Mouse (Mus musculus) cerebellum, adult 11 months (tissue): ENCODE results near the gene Ggta1.

ENCODE experiments used
- DNase-seq: peaks from one replicate; pipeline ENCODE4 v3.0.0; 2022

Ggta1 gene

DNA sequence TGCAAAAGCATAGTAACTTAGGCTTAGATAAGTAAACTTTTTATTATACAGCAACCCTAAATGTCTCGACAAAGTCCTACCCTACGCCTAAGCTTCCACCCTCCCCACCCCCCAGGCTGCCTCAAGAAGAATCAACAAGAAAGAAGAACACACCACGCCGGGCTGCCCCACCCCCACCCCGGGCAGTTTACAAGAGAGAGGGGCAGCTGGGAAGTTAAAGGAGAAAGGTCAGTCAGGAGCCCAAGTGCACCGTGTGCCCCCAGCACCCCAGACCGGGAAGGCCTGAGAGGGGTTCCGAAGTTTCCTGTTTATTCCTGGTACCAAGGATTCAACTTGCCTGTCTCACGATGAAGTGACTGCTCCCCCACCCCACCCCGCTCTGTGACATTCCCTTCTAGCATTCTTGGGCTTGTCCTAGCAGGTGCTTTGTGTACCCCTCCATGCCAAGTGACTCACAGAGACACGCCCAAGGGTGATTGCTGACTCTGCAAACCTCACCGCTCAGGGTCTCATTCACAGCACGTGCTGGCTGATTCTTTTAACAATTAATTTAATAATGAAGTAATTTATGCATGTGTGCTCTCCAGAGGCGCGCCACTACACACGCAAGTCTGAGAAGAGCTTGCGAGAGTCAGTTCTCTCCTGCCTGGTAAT, 27.6 kb upstream of the Ggta1 start:
- DNase-seq, result no peak

GRCm38 (mm10) chr2:35487700-35488099, 24.7 kb upstream of the Ggta1 start:
- no peak for DNase-seq

GRCm38 (mm10) chr2:35486981-35487655, 24.1 kb upstream of the Ggta1 start:
- DNase-seq, result no peak

- DNase-seq, result no peak
Measured at GRCm38 (mm10) chr2:35484102-35484501, 21.1 kb upstream of the Ggta1 start.

GRCm38 (mm10) chr2:35483402-35483801, 20.4 kb upstream of the Ggta1 start:
- no peak for DNase-seq

GRCm38 (mm10) chr2:35481322-35481990, 18.4 kb upstream of the Ggta1 start:
- DNase-seq, result no peak

GRCm38 (mm10) chr2:35480073-35480472, 17.0 kb upstream of the Ggta1 start:
- DNase-seq, result no peak

DNA sequence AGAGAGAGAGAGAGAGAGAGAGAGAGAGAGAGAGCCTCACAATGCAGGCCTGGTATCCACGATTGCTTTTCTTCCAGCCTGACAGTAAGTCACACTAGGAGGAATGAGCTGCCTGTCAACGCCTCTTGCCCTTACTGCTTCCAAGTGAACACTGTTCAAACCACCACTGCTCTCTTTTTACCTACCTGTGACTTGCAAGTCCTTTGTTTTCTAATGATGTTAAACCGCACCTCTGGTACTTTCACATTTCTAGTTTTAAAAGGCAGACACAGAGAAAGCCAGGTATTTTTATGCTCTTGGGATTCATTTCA, 15.7 kb upstream of the Ggta1 start:
- DNase-seq, result no peak

GRCm38 (mm10) chr2:35477999-35478811, 15.2 kb upstream of the Ggta1 start:
- no peak for DNase-seq

- DNase-seq, result no peak
Measured at GRCm38 (mm10) chr2:35477321-35477720, 14.3 kb upstream of the Ggta1 start.

- DNase-seq, result no peak
Measured at GRCm38 (mm10) chr2:35474916-35475315, 11.9 kb upstream of the Ggta1 start.

DNA sequence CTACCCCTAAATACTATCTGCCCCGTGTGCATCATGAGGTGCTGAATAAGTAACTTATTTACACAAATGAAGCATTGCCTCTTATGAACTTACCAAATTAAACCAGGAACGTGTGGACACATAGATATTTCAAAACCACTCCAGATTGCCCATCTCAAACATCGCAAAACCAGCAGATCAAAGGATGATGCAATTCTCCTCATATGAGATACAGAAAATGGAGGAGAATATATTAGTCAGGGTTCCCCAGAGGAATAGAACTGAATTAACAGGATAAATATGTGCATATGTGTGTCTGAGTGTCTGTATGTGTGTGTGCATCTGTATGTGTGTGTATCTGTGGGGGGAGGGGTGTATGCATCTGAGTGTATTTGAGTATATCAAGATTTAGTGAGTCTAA, 6.2 kb upstream of the Ggta1 start:
- DNase-seq, result no peak

- DNase-seq, result no peak
Measured at GRCm38 (mm10) chr2:35468276-35468675, 5.2 kb upstream of the Ggta1 start.

GRCm38 (mm10) chr2:35467855-35468254, 4.8 kb upstream of the Ggta1 start:
- DNase-seq, result no peak

GRCm38 (mm10) chr2:35465677-35466076, 2.6 kb upstream of the Ggta1 start:
- no peak for DNase-seq

DNA sequence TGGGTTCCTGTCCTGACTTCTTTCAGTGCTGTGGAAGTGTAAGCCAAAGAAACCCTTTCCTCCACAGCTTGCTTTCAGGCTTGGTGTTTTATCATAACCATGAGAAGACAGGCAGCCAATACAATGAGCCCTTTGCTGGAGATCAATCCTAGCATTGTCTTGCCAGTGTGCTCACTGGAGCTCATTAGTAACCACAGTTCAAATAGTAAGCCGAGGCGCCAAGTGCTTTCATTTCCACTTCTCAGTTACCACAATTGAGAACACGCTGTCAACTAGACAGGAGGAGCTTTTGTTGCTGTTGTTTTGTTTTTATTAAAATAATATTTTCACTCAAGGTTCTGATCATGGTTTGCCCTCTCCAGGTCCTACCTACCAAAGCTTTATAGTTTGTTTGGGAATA, 1.5 kb upstream of the Ggta1 start:
- no peak for DNase-seq

DNA sequence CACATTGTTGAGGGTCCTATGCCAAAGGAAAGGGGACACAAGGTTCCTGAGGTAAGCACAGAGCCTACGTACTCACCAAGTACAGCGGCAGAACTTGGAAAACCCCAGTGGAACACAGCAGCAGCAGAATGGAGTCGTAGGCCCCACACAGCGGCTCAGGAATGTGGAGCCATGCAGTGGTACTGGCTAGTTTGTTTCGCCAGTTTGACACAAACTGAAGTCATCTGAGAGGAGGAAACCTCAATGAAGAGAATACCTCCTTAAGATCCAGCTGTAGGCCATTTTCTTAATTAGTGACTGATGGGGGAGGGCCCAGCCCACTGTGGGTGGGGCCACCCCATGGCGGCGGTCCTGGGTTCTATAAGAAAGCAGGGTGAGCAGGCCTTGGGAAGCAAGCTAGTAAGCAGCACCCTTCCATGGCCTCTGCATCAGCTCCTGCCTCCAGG, 1.1 kb upstream of the Ggta1 start:
- DNase-seq, result no peak

- DNase-seq, result no peak
Measured at GRCm38 (mm10) chr2:35463372-35464088, 499 bp upstream of the Ggta1 start.

DNA sequence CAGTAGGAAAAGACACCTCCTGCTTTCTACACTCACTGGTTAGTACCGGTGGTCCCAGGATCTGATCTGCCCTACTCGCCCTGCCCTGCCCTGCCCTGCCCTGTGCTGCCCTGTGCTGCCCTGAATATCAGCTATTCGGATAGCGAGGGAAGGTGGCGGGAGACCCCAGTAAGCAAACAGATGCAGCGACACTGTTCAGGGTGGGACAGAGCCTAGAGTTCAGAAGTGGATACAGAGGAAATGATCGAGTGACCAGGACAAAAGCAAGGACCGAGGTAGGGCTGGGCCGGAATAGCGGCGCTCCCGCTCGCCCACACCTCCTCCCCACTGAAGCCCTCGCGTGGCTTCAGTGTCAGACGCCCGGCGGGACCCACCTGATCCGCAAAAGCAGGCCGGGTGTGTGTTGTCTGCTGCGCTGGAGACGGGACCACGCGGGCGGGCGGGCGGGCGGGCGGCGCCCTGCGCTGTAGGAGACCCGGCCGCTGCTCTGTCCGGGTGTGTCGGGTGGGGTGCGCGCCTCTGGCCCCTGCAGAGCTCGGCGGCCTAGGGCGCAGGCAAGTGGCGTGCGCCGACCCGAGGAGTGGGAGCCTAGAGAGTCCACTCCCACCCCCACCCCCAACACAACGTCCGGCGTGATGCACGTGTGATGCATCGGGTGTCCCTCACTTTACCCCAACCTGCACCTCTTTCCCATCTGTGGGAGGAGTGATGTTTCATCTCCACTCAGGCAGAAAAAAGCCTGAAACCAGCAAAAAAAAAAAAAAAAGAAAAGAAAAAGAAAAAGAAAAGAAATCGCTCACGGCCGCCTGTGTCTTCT, 852 bp downstream of the Ggta1 start:
- no peak for DNase-seq

- DNase-seq, result no peak
Measured at GRCm38 (mm10) chr2:35461131-35461947, 1.7 kb downstream of the Ggta1 start.

- no peak for DNase-seq
Measured at GRCm38 (mm10) chr2:35460378-35460880, 2.6 kb downstream of the Ggta1 start.
